Mouse (Mus musculus) intestine, embryonic 15.5 days (tissue): ENCODE measurements around the gene Pcdh9. TPM values are rescaled to one million over a fixed set of nuclear protein-coding genes. Genes with fewer than 3 reads are reported as not detected.
A peak's percentile ranks its signal among the peaks of the same experiment; 100 is the strongest.

Experiments used
- ATAC-seq: fragments of 200-750 bp; cut with Nextera tagmentation; 2 replicates; pipeline ENCODE4 v1.8.0; 2017; ENCODE audit warnings: moderate TSS enrichment, moderate library complexity
- H3K27ac ChIP-seq: fragments of 300-500 bp; sonication (generic); 2 replicates; pipeline ENCODE4 v1.5.1; 2015; ENCODE audit warnings: mild to moderate bottlenecking, inconsistent platforms
- H3K27me3 ChIP-seq: fragments of 300-500 bp; sonication (generic); replicated peaks from 2 replicates; pipeline ENCODE4 v1.6.1; 2015; ENCODE audit warnings: inconsistent platforms
- H3K36me3 ChIP-seq: fragments of 300-500 bp; sonication (generic); 2 replicates; pipeline ENCODE4 v1.6.1; 2015; ENCODE audit warnings: inconsistent platforms
- H3K4me1 ChIP-seq: fragments of 300-500 bp; sonication (generic); replicated peaks from 2 replicates; pipeline ENCODE4 v1.6.1; 2015; ENCODE audit warnings: inconsistent platforms
- H3K4me2 ChIP-seq: fragments of 300-500 bp; sonication (generic); replicated peaks from 2 replicates; pipeline ENCODE4 v1.6.1; 2015; ENCODE audit warnings: mild to moderate bottlenecking, inconsistent platforms
- H3K4me3 ChIP-seq: fragments of 300-500 bp; sonication (generic); replicated peaks from 2 replicates; pipeline ENCODE4 v1.5.1; 2015; ENCODE audit warnings: inconsistent platforms
- H3K9ac ChIP-seq: fragments of 300-500 bp; sonication (generic); 2 replicates; pipeline ENCODE4 v1.6.1; 2015; ENCODE audit warnings: inconsistent platforms
- H3K9me3 ChIP-seq: fragments of 300-500 bp; sonication (generic); 2 replicates; pipeline ENCODE4 v1.6.1; 2016; ENCODE audit warnings: inconsistent platforms
- WGBS: fragments of 180-500 bp; shearing (Covaris S2); methylation state at CpG from one replicate; pipeline ENCODE4 v1.1.7; 2015; 5-methylcytosine and 5-hydroxymethylcytosine counted together
- polyA plus RNA-seq: library from polyadenylated mRNA; unstranded; fragments of >200 nt; fragmentation: Nextera tagmentation; extraction: Ambion mirVana; gene quantifications from 2 replicates; pipeline ENCODE4 v1.2.1, GENCODE M21; 2015

The Pcdh9 gene
- polyA plus RNA-seq, 1 experiment from 2014 or later: 15.6 TPM

- no peak overlapping the region for H3K4me2 ChIP-seq
- ATAC-seq: no peak
- no peak overlapping the region for H3K27ac ChIP-seq
- no peaks in the 10 kb centered on the region for H3K27me3 ChIP-seq
- H3K9ac ChIP-seq: no peak overlapping the region
- no peak overlapping the region for H3K4me3 ChIP-seq
- H3K9me3 ChIP-seq: no peaks in the 10 kb centered on the region
- 0 out of 2 replicates have a peak, but pooled peaks cover 4% of the 10 kb centered on the region for H3K4me1 ChIP-seq
- H3K36me3 ChIP-seq: no peaks in the 10 kb centered on the region
- WGBS: 68% methylated on average over 5 of the region's 5 CpGs
Observed at GRCm38 (mm10) chr14:93520166-93520565, 370.3 kb downstream of the Pcdh9 start.

GRCm38 (mm10) chr14:93516679-93517078, 373.8 kb downstream of the Pcdh9 start:
- Histone ChIP-seq H3K4me1 (no peaks in the 10 kb centered on the region), H3K4me2 (no peak overlapping the region), H3K27ac (no peak overlapping the region), H3K9ac (no peak overlapping the region), H3K9me3 (no peaks in the 10 kb centered on the region), H3K36me3 (no peaks in the 10 kb centered on the region), H3K27me3 (no peaks in the 10 kb centered on the region), H3K4me3 (no peak overlapping the region)
- ATAC-seq: no peak
- 91% methylated on average over 3 of the region's 3 CpGs for WGBS

- Histone ChIP-seq H3K4me3 (no peak overlapping the region), H3K27ac (no peak overlapping the region), H3K9me3 (no peaks in the 10 kb centered on the region), H3K4me2 (no peak overlapping the region), H3K27me3 (no peaks in the 10 kb centered on the region), H3K9ac (no peak overlapping the region), H3K36me3 (no peaks in the 10 kb centered on the region), H3K4me1 (no peaks in the 10 kb centered on the region)
- ATAC-seq: no peak
Observed at GRCm38 (mm10) chr14:93506107-93506506, 384.4 kb downstream of the Pcdh9 start.

- no peaks in the 10 kb centered on the region for H3K36me3 ChIP-seq
- no peak overlapping the region for H3K4me3 ChIP-seq
- H3K27ac ChIP-seq: no peak overlapping the region
- no peaks in the 10 kb centered on the region; the same call in 1 of the 2 replicates for H3K4me1 ChIP-seq
- no peaks in the 10 kb centered on the region for H3K9me3 ChIP-seq
- peak overlapping the region; percentile 22; the same call in 1 of the 2 replicates for H3K4me2 ChIP-seq
- WGBS: 29% methylated on average over 13 of the region's 13 CpGs
- H3K27me3 ChIP-seq: no peaks in the 10 kb centered on the region
- H3K9ac ChIP-seq: no peak overlapping the region
- peak; percentile 70 for ATAC-seq
Observed at GRCm38 (mm10) chr14:93498813-93499690, 391.4 kb downstream of the Pcdh9 start.

- H3K36me3 ChIP-seq: no peaks in the 10 kb centered on the region
- no peaks in the 10 kb centered on the region for H3K4me1 ChIP-seq
- no peaks in the 10 kb centered on the region for H3K27me3 ChIP-seq
- no peak for ATAC-seq
- no peak overlapping the region for H3K9ac ChIP-seq
- no peaks in the 10 kb centered on the region for H3K9me3 ChIP-seq
- WGBS: 37% methylated on average over 2 of the region's 2 CpGs
- H3K27ac ChIP-seq: no peak overlapping the region
- H3K4me3 ChIP-seq: no peak overlapping the region
- H3K4me2 ChIP-seq: no peak overlapping the region
Observed at GRCm38 (mm10) chr14:93474991-93475390, 415.5 kb downstream of the Pcdh9 start.

- Histone ChIP-seq H3K36me3 (no peaks in the 10 kb centered on the region), H3K4me2 (no peak overlapping the region), H3K27me3 (no peaks in the 10 kb centered on the region), H3K27ac (no peak overlapping the region), H3K4me3 (no peak overlapping the region), H3K9ac (no peak overlapping the region), H3K4me1 (no peaks in the 10 kb centered on the region), H3K9me3 (no peaks in the 10 kb centered on the region)
- 85% methylated on average over 8 of the region's 8 CpGs for WGBS
- ATAC-seq: no peak
Observed at GRCm38 (mm10) chr14:93472494-93472893, 418.0 kb downstream of the Pcdh9 start.

- Histone ChIP-seq H3K36me3 (no peaks in the 10 kb centered on the region), H3K4me2 (no peak overlapping the region), H3K4me1 (no peaks in the 10 kb centered on the region), H3K9me3 (no peaks in the 10 kb centered on the region), H3K27ac (no peak overlapping the region), H3K4me3 (no peak overlapping the region), H3K9ac (no peak overlapping the region), H3K27me3 (no peaks in the 10 kb centered on the region)
- no peak for ATAC-seq
- 89% methylated on average over 4 of the region's 4 CpGs for WGBS
Observed at GRCm38 (mm10) chr14:93463360-93463892, 427.1 kb downstream of the Pcdh9 start.

- Histone ChIP-seq H3K4me3 (no peak overlapping the region), H3K27me3 (no peaks in the 10 kb centered on the region), H3K27ac (no peak overlapping the region), H3K9me3 (no peaks in the 10 kb centered on the region), H3K36me3 (no peaks in the 10 kb centered on the region), H3K9ac (no peak overlapping the region), H3K4me2 (no peak overlapping the region), H3K4me1 (no peaks in the 10 kb centered on the region)
- WGBS: 86% methylated on average over 5 of the region's 5 CpGs
- no peak for ATAC-seq
Observed at GRCm38 (mm10) chr14:93450930-93451665, 439.4 kb downstream of the Pcdh9 start.

GRCm38 (mm10) chr14:93441852-93442251, 448.6 kb downstream of the Pcdh9 start:
- H3K27me3 ChIP-seq: no peaks in the 10 kb centered on the region
- no peak for ATAC-seq
- H3K9me3 ChIP-seq: no peaks in the 10 kb centered on the region
- no peak overlapping the region for H3K9ac ChIP-seq
- no peak overlapping the region for H3K4me3 ChIP-seq
- 88% methylated on average over 2 of the region's 2 CpGs for whole genome bisulfite sequencing
- no peak overlapping the region for H3K4me2 ChIP-seq
- no peaks in the 10 kb centered on the region for H3K4me1 ChIP-seq
- H3K36me3 ChIP-seq: no peaks in the 10 kb centered on the region
- no peak overlapping the region for H3K27ac ChIP-seq

- no peak overlapping the region for H3K4me3 ChIP-seq
- 44% methylated on average over 1 of the region's 1 CpGs for WGBS
- no peak overlapping the region for H3K9ac ChIP-seq
- no peaks in the 10 kb centered on the region for H3K27me3 ChIP-seq
- no peak overlapping the region for H3K4me2 ChIP-seq
- no peaks in the 10 kb centered on the region for H3K36me3 ChIP-seq
- no peak overlapping the region for H3K27ac ChIP-seq
- H3K4me1 ChIP-seq: no peaks in the 10 kb centered on the region
- ATAC-seq: no peak
- no peaks in the 10 kb centered on the region for H3K9me3 ChIP-seq
Observed at GRCm38 (mm10) chr14:93437226-93437625, 453.3 kb downstream of the Pcdh9 start.

- no peak overlapping the region for H3K9ac ChIP-seq
- no peak overlapping the region for H3K4me2 ChIP-seq
- H3K4me3 ChIP-seq: no peak overlapping the region
- H3K27ac ChIP-seq: no peak overlapping the region
- no peaks in the 10 kb centered on the region for H3K27me3 ChIP-seq
- H3K9me3 ChIP-seq: no peaks in the 10 kb centered on the region
- WGBS: 70% methylated on average over 3 of the region's 3 CpGs
- no peaks in the 10 kb centered on the region for H3K4me1 ChIP-seq
- no peak for ATAC-seq
- H3K36me3 ChIP-seq: no peaks in the 10 kb centered on the region
Observed at GRCm38 (mm10) chr14:93416752-93417151, 473.7 kb downstream of the Pcdh9 start.

- no peaks in the 10 kb centered on the region for H3K9me3 ChIP-seq
- no peak for ATAC-seq
- H3K4me2 ChIP-seq: no peak overlapping the region
- no peak overlapping the region for H3K9ac ChIP-seq
- H3K4me1 ChIP-seq: no peaks in the 10 kb centered on the region
- whole genome bisulfite sequencing: 85% methylated on average over 2 of the region's 2 CpGs
- no peak overlapping the region for H3K27ac ChIP-seq
- H3K36me3 ChIP-seq: no peaks in the 10 kb centered on the region
- no peaks in the 10 kb centered on the region for H3K27me3 ChIP-seq
- no peak overlapping the region for H3K4me3 ChIP-seq
Observed at GRCm38 (mm10) chr14:93415496-93415895, 475.0 kb downstream of the Pcdh9 start.
